Mouse (Mus musculus) lung, postnatal 0 days (tissue): ENCODE measurements around the gene Cep41. TPM values are rescaled to one million over a fixed set of nuclear protein-coding genes. Genes with fewer than 3 reads are reported as not detected.

Experiments used
- ATAC-seq: fragments of 200-750 bp; cut with Nextera tagmentation; 2 replicates; pipeline ENCODE4 v1.8.0; 2017; ENCODE audit warnings: moderate library complexity
- DNase-seq: peaks from one replicate; pipeline ENCODE4 v3.0.0-alpha.2; 2016; ENCODE audit warnings: low spot score
- H3K27ac ChIP-seq: fragments of 300-500 bp; sonication (generic); 2 replicates; pipeline ENCODE4 v1.5.1; 2014; ENCODE audit warnings: antibody characterized with exemption, mild to moderate bottlenecking, low read length, mixed read lengths
- H3K27me3 ChIP-seq: fragments of 300-500 bp; sonication (generic); replicated peaks from 2 replicates; pipeline ENCODE4 v1.6.1; 2014; ENCODE audit warnings: low read length, mixed read lengths; ENCODE audit not compliant: insufficient read depth
- H3K36me3 ChIP-seq: fragments of 300-500 bp; sonication (generic); 2 replicates; pipeline ENCODE4 v1.6.1; 2014; ENCODE audit warnings: low read length, mixed read lengths; ENCODE audit not compliant: insufficient read depth
- H3K4me1 ChIP-seq: fragments of 300-500 bp; sonication (generic); 2 replicates; pipeline ENCODE4 v1.6.1; 2014; ENCODE audit warnings: antibody characterized with exemption, low read depth, low read length, mixed read lengths; ENCODE audit not compliant: insufficient read depth
- H3K4me2 ChIP-seq: fragments of 300-500 bp; sonication (generic); replicated peaks from 2 replicates; pipeline ENCODE4 v1.6.1; 2014; ENCODE audit warnings: low read depth, mild to moderate bottlenecking, low read length, moderate library complexity, mixed read lengths
- H3K4me3 ChIP-seq: fragments of 300-500 bp; sonication (generic); 2 replicates; pipeline ENCODE4 v1.5.1; 2014; ENCODE audit warnings: low read depth, low read length
- H3K9ac ChIP-seq: fragments of 300-500 bp; sonication (generic); replicated peaks from 2 replicates; pipeline ENCODE4 v1.6.1; 2014; ENCODE audit warnings: low read depth, mild to moderate bottlenecking
- H3K9me3 ChIP-seq: fragments of 300-500 bp; sonication (generic); 2 replicates; pipeline ENCODE4 v1.6.1; 2016; ENCODE audit warnings: low read length, mixed read lengths
- CTCF ChIP-seq: IDR thresholded peaks from 2 replicates; pipeline ENCODE4 v1.5.1; 2016; ENCODE audit warnings: antibody characterized with exemption, mild to moderate bottlenecking
- EP300 ChIP-seq: IDR thresholded peaks from 2 replicates; pipeline ENCODE4 v1.6.1; 2016; ENCODE audit warnings: antibody characterized with exemption, mild to moderate bottlenecking, control low read depth
- WGBS: fragments of 180-500 bp; shearing (Covaris S2); extraction: QIAGEN DNeasy Blood & Tissue Kit; methylation state at CpG from one replicate; pipeline ENCODE4 v1.1.7; 2014; 5-methylcytosine and 5-hydroxymethylcytosine counted together
- polyA plus RNA-seq: library from polyadenylated mRNA; unstranded; fragments of >200 nt; fragmentation: Nextera tagmentation; extraction: Ambion mirVana; gene quantifications from 2 replicates; pipeline ENCODE4 v1.2.1, GENCODE M21; 2015

Gene Cep41
- polyA plus RNA-seq, 1 experiment from 2014 or later = 6.3 TPM

DNA sequence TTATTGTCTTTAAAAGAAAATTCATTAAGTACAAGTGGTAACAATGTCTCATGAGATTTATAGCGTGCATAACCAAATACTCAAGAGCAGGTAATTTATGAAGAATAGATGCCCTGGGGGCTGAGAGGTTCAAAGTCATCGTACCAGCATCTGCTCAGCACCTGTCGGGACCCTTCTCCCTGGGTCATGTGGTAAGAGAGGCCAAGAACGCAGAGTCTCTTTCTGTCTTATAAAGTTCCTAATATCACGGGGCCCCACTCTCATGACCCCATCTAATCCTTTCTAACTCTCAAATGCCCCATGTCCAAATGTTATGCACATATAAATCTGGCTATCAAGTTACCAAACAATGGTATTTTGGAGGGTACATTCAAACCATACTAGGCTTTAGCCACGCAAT lies 9.3 kb upstream of the Cep41 start:
- no peaks in the 10 kb centered on the region for H3K9me3 ChIP-seq
- TF ChIP-seq EP300 (no peak), CTCF (no peak)
- no peaks in the 10 kb centered on the region for H3K36me3 ChIP-seq
- no peak overlapping the region for H3K4me2 ChIP-seq
- no peak for ATAC-seq
- no peaks in the 10 kb centered on the region for H3K4me1 ChIP-seq
- H3K9ac ChIP-seq = no peak overlapping the region
- 81% methylated on average over 6 of the region's 6 CpGs for WGBS
- DNase-seq = no peak
- H3K27ac ChIP-seq = no peak overlapping the region
- no peak overlapping the region for H3K4me3 ChIP-seq
- no peaks in the 10 kb centered on the region for H3K27me3 ChIP-seq

DNA sequence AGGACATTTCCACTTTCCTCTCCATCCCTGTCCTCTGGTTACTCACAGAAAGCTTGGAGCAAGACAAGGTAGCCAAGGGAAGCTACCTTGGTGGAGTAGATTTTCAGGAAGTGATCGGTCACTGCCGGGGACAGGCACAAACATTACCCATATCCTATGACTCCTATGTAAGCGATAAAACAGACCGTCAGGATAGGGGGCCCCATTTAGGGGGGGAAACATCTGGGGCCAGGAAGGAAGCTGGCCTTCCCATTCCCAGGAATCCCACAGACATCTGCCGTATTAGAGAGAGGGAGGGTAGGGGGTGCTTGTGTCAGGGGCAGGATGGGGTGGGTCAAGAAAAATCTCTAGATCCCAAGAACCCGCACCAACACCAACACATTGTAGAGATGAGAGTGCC lies 6.6 kb upstream of the Cep41 start:
- peak; percentile 77 for ATAC-seq
- H3K4me1 ChIP-seq = no peaks in the 10 kb centered on the region
- H3K4me2 ChIP-seq = no peak overlapping the region
- no peak overlapping the region for H3K4me3 ChIP-seq
- H3K9ac ChIP-seq = no peak overlapping the region
- WGBS = 37% methylated on average over 6 of the region's 6 CpGs
- TF ChIP-seq EP300 = peak; percentile 96
- TF ChIP-seq CTCF = no peak
- H3K27ac ChIP-seq = peak overlapping the region; percentile 47; the same call in 1 of the 2 replicates
- H3K27me3 ChIP-seq = no peaks in the 10 kb centered on the region
- no peaks in the 10 kb centered on the region for H3K9me3 ChIP-seq
- H3K36me3 ChIP-seq = no peaks in the 10 kb centered on the region
- DNase-seq = peak; percentile 58

DNA sequence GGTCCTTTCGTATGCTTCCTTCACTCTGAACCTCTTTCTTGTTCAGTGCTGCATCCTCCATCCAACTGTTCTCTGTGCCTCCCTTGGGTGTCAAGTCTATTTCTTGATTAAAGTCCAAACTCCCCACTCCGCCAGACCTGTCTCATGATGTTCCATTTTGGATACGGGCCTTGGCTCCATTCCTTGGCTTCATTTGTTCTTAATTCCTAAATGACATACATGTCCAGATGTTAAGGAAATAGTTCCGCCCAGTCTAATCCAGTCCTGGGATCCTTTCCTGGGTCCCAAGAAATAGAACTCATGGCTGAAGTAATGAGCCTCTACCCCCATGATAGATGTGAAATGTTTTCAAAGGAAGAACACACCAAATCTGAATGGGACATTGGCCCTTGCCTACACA lies 4.5 kb upstream of the Cep41 start:
- WGBS = 74% methylated on average over 4 of the region's 4 CpGs
- DNase-seq (no peak), ATAC-seq (no peak)
- no peak overlapping the region for H3K9ac ChIP-seq
- no peak overlapping the region for H3K4me2 ChIP-seq
- H3K9me3 ChIP-seq = no peaks in the 10 kb centered on the region
- H3K36me3 ChIP-seq = no peaks in the 10 kb centered on the region
- H3K27ac ChIP-seq = no peak overlapping the region
- peaks cover 1% of the 10 kb centered on the region; the same call in 1 of the 2 replicates for H3K4me1 ChIP-seq
- no peaks in the 10 kb centered on the region for H3K27me3 ChIP-seq
- H3K4me3 ChIP-seq = no peak overlapping the region
- TF ChIP-seq CTCF (no peak), EP300 (no peak)

DNA sequence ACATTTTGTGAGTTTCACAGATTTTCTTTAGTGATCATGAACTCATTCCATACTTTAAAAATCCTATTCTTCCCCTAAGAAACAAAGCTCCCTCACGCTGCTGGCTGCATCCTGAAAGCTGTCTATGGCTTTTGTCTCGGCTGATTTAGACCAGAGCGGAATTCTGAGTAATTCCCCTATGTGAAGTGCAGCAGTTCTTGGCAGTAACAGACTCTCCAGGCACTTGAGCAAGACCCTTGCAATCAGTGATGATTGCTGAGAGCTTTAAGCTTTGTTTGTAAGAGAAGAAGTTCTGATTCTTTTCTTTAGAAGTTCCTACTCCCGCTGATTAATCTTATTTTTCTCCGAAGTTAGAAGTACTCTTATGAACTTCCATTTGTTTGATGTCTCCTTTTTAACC lies 3.9 kb upstream of the Cep41 start:
- Histone ChIP-seq H3K9me3 (no peaks in the 10 kb centered on the region), H3K27me3 (no peaks in the 10 kb centered on the region), H3K27ac (no peak overlapping the region), H3K4me3 (no peak overlapping the region), H3K4me1 (peaks cover 5% of the 10 kb centered on the region; the same call in 1 of the 2 replicates), H3K9ac (no peak overlapping the region), H3K36me3 (no peaks in the 10 kb centered on the region), H3K4me2 (no peak overlapping the region)
- WGBS = 24% methylated on average over 5 of the region's 5 CpGs
- TF ChIP-seq CTCF = no peak
- TF ChIP-seq EP300 = no peak
- ATAC-seq (no peak), DNase-seq (peak; percentile 74)

DNA sequence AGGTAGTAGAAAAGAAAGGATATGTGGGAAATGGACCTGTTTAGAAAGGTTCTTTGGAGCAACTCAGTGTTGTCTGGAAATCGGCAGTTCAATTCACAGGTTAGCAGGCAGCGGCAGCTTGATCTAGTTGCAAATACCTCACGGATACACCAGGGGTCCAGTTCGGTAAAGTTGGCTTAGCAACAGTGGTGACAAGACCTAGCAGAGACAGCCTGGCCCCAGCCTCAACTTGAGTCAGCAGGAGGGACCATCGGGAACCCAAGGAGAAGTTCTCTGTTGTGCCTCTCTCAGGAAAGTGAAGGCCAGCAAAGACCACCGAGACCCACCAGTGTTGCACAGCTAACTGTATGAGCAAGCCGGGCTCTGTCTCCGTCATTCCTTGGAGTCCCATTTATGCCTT lies 1.6 kb upstream of the Cep41 start:
- H3K9ac ChIP-seq = no peak overlapping the region
- no peak overlapping the region for H3K27ac ChIP-seq
- DNase-seq = no peak
- H3K36me3 ChIP-seq = no peaks in the 10 kb centered on the region
- WGBS = 87% methylated on average over 8 of the region's 8 CpGs
- H3K9me3 ChIP-seq = no peaks in the 10 kb centered on the region
- no peak overlapping the region for H3K4me3 ChIP-seq
- TF ChIP-seq EP300 (no peak), CTCF (no peak)
- peaks cover 5% of the 10 kb centered on the region; the same call in 1 of the 2 replicates for H3K4me1 ChIP-seq
- H3K4me2 ChIP-seq = no peak overlapping the region
- H3K27me3 ChIP-seq = no peaks in the 10 kb centered on the region
- ATAC-seq = no peak

DNA sequence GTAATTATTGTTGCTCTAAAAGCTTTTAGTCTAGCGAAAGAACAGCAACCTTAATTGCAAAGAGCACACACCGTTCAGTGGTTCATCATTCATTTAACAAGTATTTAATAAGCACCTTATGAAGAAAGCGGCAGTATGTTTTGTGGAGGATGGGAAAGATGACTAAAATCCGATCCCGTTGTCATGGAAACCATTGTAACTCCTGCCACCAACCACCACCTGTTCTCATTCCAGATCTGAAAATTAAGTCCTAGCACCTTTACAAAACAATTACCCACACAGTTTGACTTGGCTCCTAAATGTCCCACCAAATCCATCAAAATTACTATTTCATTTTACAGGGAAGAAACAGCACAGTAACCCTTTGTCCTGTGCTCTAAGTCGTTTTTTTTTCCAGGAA lies 660 bp upstream of the Cep41 start:
- WGBS = 44% methylated on average over 6 of the region's 6 CpGs
- no peak for TF ChIP-seq CTCF
- no peak for TF ChIP-seq EP300
- DNase-seq (no peak), ATAC-seq (no peak)
- H3K36me3 ChIP-seq = no peaks in the 10 kb centered on the region
- H3K4me1 ChIP-seq = peaks cover 5% of the 10 kb centered on the region; the same call in 1 of the 2 replicates
- no peaks in the 10 kb centered on the region for H3K27me3 ChIP-seq
- peak overlapping the region; percentile 56; the same call in 1 of the 2 replicates for H3K4me3 ChIP-seq
- no peak overlapping the region for H3K9ac ChIP-seq
- no peaks in the 10 kb centered on the region for H3K9me3 ChIP-seq
- peak overlapping the region; percentile 56 for H3K4me2 ChIP-seq
- no peak overlapping the region for H3K27ac ChIP-seq

DNA sequence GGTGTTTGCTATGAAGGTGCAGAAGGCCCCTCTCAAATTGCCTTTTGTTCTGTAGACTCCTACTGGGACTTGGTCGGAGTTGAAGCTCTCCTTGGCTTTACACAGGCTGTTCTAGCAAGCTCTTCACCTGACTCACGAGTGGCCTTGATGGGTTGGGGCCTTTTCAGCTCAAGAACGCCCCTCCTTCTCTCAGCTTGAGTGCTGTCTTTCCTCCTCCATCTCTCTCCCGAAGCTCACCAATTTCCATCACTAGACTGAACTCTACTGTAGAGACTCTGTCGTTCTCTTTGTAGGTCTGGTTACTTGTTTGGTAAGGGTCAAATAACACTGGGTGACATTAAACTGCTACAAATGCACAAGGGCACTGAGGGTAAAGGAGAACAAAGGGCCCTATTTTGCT lies 723 bp downstream of the Cep41 start:
- DNase-seq (peak; percentile 28), ATAC-seq (no peak)
- peaks cover 5% of the 10 kb centered on the region; the same call in 1 of the 2 replicates for H3K4me1 ChIP-seq
- H3K9me3 ChIP-seq = no peaks in the 10 kb centered on the region
- peak overlapping the region; percentile 51 for H3K9ac ChIP-seq
- H3K4me2 ChIP-seq = peak overlapping the region; percentile 56
- H3K27ac ChIP-seq = peak overlapping the region; percentile 79
- 57% methylated on average over 5 of the region's 5 CpGs for WGBS
- TF ChIP-seq EP300 = no peak
- TF ChIP-seq CTCF = no peak
- no peaks in the 10 kb centered on the region for H3K27me3 ChIP-seq
- H3K4me3 ChIP-seq = peak overlapping the region; percentile 56
- H3K36me3 ChIP-seq = no peaks in the 10 kb centered on the region
